Mouse (Mus musculus): Measurements from ENCODE around the gene Nhsl2. TPM values are rescaled to one million over a fixed set of nuclear protein-coding genes. Genes with fewer than 3 reads are reported as not detected.

Nhsl2 gene
- polyA plus RNA-seq, 1 experiment from 2014 or later: 11.3 TPM

DNA sequence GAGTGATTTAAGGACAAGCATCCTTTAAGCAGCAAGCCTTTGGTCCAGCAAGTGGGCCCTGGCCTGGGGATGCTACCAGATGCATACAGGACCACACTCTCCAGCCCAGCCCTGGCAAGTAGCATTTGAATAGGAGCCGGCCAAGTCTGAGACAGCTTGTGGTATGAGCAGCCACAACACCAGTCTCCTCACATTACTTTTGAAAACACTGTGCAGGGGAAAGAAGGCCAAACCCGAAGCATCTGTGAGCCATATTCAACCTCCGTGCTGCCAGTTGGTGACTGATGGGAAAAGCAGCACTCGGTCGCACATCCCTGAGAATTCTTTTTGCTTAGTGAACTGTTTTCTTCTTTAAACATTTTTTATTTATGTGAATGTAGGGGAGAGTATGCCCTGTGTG lies 81.8 kb downstream of the Nhsl2 start:
- no peaks in the 10 kb centered on the region for H3K9me3 ChIP-seq
- H3K36me3 ChIP-seq (replicated peaks): no peaks in the 10 kb centered on the region
- H3K4me3 ChIP-seq: no peak overlapping the region
- WGBS: 88% methylated on average over 5 of the region's 5 CpGs
- H3K4me1 ChIP-seq: no peaks in the 10 kb centered on the region
- H3K27ac ChIP-seq: no peak overlapping the region
- no peak for DNase-seq (ENCODE audit: extremely low spot score, low spot score)
- peaks cover 98% of the 10 kb centered on the region for H3K27me3 ChIP-seq (ENCODE audit: poor library complexity, severe bottlenecking)

DNA sequence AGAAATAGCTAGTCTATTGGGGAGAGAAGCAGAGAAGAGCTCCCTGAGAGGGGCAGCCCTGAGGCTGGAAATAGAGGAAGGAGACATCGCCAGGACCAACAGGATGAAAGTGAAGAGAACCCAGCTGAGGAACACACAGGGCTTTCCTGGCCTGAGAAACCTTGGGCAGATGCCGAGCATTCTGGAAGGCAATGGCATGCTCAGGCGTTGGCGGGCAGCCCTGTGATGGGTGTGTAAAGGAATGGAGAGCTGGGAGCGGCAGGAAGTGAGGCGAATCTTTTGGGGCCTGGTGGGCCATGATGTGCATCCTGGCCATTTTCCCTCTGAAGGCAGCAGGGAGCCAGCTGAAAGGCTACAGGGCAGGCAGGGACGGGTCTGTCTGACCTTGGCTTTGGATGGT lies 83.1 kb downstream of the Nhsl2 start:
- no peak overlapping the region for H3K27ac ChIP-seq
- H3K36me3 ChIP-seq (replicated peaks): no peaks in the 10 kb centered on the region
- no peaks in the 10 kb centered on the region for H3K4me1 ChIP-seq
- peaks cover 98% of the 10 kb centered on the region for H3K27me3 ChIP-seq (ENCODE audit: poor library complexity, severe bottlenecking)
- 90% methylated on average over 7 of the region's 7 CpGs for WGBS
- no peak overlapping the region for H3K4me3 ChIP-seq
- no peaks in the 10 kb centered on the region for H3K9me3 ChIP-seq
- DNase-seq (ENCODE audit: extremely low spot score, low spot score): no peak

DNA sequence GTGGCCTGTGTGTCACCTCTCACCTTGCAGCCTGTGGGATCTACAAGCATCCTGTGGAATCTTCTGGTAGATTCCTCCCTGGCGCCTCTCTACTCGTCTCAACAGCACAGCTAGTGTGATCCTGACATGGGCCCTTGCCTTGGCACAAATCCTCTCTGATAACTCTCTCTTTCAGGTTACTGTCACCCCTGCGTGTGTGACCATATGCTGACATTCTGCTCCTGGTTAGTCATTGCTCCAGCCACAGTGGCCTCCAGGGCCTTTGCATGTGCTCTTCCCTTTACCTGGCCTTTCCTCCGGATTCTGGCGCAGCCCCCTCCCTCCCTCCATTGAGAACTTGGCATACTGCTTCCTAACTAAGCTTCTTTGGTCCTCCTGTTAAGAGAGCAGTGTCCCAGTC lies 84.2 kb downstream of the Nhsl2 start:
- no peak for DNase-seq (ENCODE audit: extremely low spot score, low spot score)
- Histone ChIP-seq H3K9me3 (no peaks in the 10 kb centered on the region), H3K27me3 (ENCODE audit: poor library complexity, severe bottlenecking) (peaks cover 98% of the 10 kb centered on the region), H3K4me3 (no peak overlapping the region), H3K27ac (no peak overlapping the region), H3K36me3 (replicated peaks) (no peaks in the 10 kb centered on the region), H3K4me1 (no peaks in the 10 kb centered on the region)
- 88% methylated on average over 5 of the region's 5 CpGs for WGBS

DNA sequence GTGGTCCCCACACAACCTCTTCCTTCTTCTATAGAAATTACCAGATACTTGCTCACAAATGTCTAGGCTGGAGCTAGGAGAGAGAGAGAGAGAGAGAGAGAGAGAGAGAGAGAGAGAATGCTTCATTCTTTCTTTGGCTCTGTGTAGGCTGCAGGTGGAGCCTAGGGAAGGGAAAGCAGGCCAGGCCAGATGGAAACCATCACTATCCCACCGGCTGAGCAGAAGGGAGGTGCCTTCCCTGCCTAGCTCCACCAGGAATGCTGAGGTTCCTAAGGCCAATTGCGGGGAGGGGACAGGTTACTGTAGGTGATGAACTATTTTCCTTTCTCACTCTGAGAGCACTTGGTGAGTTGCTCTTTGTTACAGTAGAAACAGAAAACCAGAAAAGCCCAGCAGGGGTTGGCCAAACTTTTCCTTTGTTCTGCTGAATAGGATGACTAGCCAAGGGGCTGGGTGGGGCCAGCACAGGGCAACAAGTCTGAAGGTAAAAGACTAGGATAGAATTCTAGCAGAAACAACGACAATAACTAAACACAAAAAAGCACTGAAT lies 86.2 kb downstream of the Nhsl2 start:
- Histone ChIP-seq H3K27ac (no peak overlapping the region), H3K4me1 (no peaks in the 10 kb centered on the region), H3K36me3 (replicated peaks) (no peaks in the 10 kb centered on the region), H3K4me3 (no peak overlapping the region), H3K9me3 (no peaks in the 10 kb centered on the region), H3K27me3 (ENCODE audit: poor library complexity, severe bottlenecking) (peaks cover 96% of the 10 kb centered on the region)
- DNase-seq (ENCODE audit: extremely low spot score, low spot score): no peak
- 45% methylated on average over 3 of the region's 3 CpGs for WGBS

DNA sequence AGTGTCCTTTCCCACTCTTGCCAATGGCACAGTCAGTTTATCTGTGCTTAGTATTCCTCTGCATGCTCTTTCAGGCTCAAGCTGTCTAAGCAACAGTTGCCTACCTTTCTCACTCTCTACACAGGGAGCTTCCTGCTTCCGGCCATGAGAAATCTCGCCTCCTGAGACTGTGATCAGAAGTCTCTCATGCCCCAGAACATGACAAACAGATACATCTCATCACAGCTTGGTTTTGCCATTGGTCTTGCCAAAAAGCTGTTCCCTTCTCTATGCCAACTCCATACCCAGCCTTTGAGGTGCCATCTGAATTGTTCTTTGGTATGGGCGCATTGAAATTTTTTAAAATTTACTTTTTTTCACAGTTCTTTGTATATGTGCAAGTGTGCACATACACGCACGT lies 90.3 kb downstream of the Nhsl2 start:
- Histone ChIP-seq H3K27me3 (ENCODE audit: poor library complexity, severe bottlenecking) (peaks cover 97% of the 10 kb centered on the region), H3K9me3 (no peaks in the 10 kb centered on the region), H3K27ac (no peak overlapping the region), H3K4me1 (no peaks in the 10 kb centered on the region; the same call in 1 of the 2 replicates), H3K4me3 (no peak overlapping the region), H3K36me3 (replicated peaks) (no peaks in the 10 kb centered on the region)
- 86% methylated on average over 5 of the region's 5 CpGs for WGBS
- DNase-seq (ENCODE audit: extremely low spot score, low spot score): no peak

DNA sequence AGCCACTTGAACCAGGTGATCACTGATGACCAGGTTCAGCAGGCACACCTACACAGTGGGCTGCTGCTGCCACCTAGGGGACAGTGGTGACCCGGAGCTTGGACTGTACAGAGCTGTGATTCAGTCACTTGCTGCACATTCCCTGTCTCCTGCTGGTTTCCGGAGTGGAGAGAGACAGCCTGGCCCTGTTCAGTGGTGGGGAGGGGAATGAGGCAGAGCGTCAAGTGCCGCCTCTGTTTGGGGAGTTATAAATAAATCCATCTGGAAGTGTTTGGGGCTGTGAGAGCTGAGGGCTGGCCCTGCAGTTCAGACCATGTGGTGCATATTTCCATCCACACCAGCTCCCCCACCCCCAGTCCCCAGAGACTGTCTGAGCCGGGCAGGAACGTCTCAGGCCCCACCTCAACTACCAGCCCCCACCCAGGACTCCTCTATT lies 93.3 kb downstream of the Nhsl2 start:
- peaks cover 97% of the 10 kb centered on the region for H3K27me3 ChIP-seq (ENCODE audit: poor library complexity, severe bottlenecking)
- H3K4me3 ChIP-seq: no peak overlapping the region
- WGBS: 17% methylated on average over 6 of the region's 6 CpGs
- 0 out of 2 replicates have a peak overlapping the region, but pooled peaks have one; percentile 11 for H3K27ac ChIP-seq
- no peaks in the 10 kb centered on the region for H3K9me3 ChIP-seq
- DNase-seq (ENCODE audit: extremely low spot score, low spot score): peak; percentile 55
- no peaks in the 10 kb centered on the region for H3K36me3 ChIP-seq (replicated peaks)
- no peaks in the 10 kb centered on the region; the same call in 1 of the 2 replicates for H3K4me1 ChIP-seq

DNA sequence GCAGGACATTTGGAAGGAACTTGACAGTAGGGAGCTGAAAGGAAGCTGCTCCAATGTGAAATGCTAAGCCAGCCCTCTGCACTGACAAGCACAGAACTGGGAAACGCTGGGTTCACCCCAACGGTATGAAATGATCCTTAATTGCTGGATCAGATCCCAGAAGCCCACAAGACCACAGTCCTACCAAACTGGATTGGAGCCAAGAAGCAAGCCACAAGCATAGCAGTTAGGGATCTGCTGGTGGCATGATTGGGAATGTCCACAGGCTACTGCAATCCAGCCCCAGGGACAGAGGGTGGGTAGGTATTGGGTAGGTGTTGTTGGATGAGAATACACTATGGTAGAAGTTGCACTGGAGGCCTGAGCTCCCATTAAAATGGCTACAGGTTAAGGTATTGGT lies 94.6 kb downstream of the Nhsl2 start:
- H3K4me1 ChIP-seq: no peaks in the 10 kb centered on the region; the same call in 1 of the 2 replicates
- no peaks in the 10 kb centered on the region for H3K9me3 ChIP-seq
- peaks cover 98% of the 10 kb centered on the region for H3K27me3 ChIP-seq (ENCODE audit: poor library complexity, severe bottlenecking)
- no peak overlapping the region for H3K4me3 ChIP-seq
- WGBS: 92% methylated on average over 2 of the region's 2 CpGs
- DNase-seq (ENCODE audit: extremely low spot score, low spot score): no peak
- H3K27ac ChIP-seq: no peak overlapping the region
- H3K36me3 ChIP-seq (replicated peaks): no peaks in the 10 kb centered on the region

DNA sequence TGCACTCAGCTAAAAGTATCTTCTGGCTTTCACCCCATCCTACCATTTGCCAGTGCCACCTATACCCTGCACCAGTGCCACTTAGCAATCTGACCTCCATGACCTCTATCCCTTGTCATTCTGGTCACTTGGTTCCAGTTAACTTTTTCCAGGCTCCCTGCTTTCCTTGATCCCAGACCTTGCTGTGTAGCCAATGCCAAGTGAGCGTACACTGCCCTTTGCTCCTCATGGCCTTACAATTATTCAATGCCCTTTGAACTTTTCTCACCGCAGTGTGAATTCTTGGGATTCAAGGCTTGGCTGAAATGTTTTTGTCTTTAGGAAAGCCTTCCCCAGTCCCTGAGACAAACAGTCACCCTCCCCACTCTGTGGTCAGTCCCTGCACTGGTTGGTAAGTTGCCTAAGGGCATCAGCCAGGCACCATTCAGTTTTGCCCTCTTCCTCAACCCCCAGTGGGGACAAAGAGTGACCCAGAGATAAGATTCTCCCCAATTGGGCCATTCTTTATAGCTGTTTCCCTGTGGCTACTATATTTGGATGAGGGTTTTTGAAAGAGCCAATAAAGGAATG lies 95.7 kb downstream of the Nhsl2 start:
- DNase-seq (ENCODE audit: extremely low spot score, low spot score): no peak
- no peaks in the 10 kb centered on the region; the same call in 1 of the 2 replicates for H3K4me1 ChIP-seq
- WGBS: 79% methylated on average over 2 of the region's 2 CpGs
- no peak overlapping the region for H3K27ac ChIP-seq
- H3K9me3 ChIP-seq: no peaks in the 10 kb centered on the region
- peaks cover 95% of the 10 kb centered on the region for H3K27me3 ChIP-seq (ENCODE audit: poor library complexity, severe bottlenecking)
- H3K4me3 ChIP-seq: no peak overlapping the region
- no peaks in the 10 kb centered on the region for H3K36me3 ChIP-seq (replicated peaks)

DNA sequence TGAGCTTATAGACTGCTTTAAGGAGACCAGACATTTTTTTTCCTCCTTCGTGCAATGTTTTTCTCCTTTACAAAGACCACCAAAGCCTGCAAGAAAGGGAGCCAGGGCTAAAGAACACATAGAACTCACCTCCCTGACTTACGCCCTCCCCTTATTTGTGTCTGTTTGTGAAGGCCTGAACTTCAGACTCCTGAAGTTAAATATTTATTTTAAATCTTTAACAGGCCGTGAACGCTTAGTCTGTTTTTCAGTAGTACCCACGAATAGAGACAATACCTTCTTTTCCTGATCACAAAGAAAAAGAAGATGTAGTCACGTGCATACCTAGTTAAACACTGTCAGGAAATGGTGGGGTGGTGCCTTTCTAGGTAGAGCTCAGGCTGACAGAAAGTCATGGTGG lies 103.3 kb downstream of the Nhsl2 start:
- no peaks in the 10 kb centered on the region for H3K36me3 ChIP-seq (replicated peaks)
- no peaks in the 10 kb centered on the region for H3K9me3 ChIP-seq
- WGBS: 86% methylated on average over 6 of the region's 6 CpGs
- H3K27ac ChIP-seq: no peak overlapping the region
- peaks cover 93% of the 10 kb centered on the region for H3K27me3 ChIP-seq (ENCODE audit: poor library complexity, severe bottlenecking)
- no peak overlapping the region for H3K4me3 ChIP-seq
- H3K4me1 ChIP-seq: peaks cover 21% of the 10 kb centered on the region
- no peak for DNase-seq (ENCODE audit: extremely low spot score, low spot score)

DNA sequence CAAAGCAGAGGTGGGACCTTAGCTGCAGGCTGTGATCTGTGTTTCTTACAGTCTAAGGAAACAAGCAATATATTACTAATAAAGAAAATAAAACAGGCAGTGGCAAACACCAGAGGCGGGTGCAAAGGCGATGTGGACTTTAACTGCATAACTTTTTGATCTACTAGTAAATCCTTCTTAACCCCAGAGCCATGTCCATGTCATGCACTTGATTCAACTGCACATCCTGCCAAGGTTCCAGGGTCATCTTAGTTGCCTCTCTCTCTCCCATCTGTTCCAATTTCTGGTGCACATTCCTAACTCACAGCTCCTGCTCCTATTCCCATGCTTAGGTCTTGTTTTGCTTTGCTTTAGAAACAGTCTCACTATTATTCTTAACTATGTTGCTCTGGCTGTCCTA lies 104.1 kb downstream of the Nhsl2 start:
- Histone ChIP-seq H3K4me3 (no peak overlapping the region), H3K27ac (no peak overlapping the region), H3K36me3 (replicated peaks) (no peaks in the 10 kb centered on the region), H3K4me1 (peaks cover 26% of the 10 kb centered on the region), H3K9me3 (no peaks in the 10 kb centered on the region), H3K27me3 (ENCODE audit: poor library complexity, severe bottlenecking) (peaks cover 93% of the 10 kb centered on the region)
- 88% methylated on average over 2 of the region's 2 CpGs for WGBS
- DNase-seq (ENCODE audit: extremely low spot score, low spot score): no peak

DNA sequence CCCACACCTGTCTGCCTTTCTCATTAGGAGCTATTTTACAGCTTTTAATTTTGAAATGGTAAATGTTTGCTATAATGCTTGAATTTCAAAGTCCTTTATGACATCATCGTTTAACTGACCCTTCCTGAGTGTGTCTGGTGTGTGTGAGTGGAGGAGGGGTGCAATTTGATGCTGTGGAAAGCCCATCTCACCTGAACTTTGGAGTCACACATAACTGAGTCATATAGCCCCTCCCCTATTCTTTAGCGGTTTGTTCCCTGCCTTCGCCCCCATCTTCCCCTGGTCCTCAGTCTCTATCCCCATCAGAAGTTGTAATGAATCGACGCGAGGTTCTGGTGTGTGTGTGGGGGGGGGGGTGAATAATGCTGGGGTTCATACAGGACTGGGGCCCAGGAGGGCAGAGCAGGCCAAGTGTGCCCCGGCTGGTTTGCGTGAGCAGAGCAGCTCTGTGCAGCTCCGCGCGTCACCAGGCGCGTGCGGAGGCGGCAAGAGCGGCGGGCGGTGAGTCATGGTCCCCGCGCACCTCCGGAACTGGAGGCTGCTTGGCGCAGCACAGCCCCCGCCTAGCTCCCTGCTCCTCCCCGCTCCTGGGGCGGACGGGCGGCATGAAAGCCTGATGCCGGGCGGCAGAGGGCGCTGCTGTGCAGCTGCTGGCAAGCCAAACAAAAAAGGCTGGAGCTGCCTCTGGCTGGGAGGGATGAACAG lies 104.8 kb downstream of the Nhsl2 start:
- H3K4me3 ChIP-seq: peak overlapping the region; percentile 51
- WGBS: 15% methylated on average over 30 of the region's 30 CpGs
- peaks cover 26% of the 10 kb centered on the region for H3K4me1 ChIP-seq
- H3K36me3 ChIP-seq (replicated peaks): no peaks in the 10 kb centered on the region
- H3K27me3 ChIP-seq (ENCODE audit: poor library complexity, severe bottlenecking): peaks cover 93% of the 10 kb centered on the region
- H3K9me3 ChIP-seq: no peaks in the 10 kb centered on the region
- peak; percentile 82 for DNase-seq (ENCODE audit: extremely low spot score, low spot score)
- H3K27ac ChIP-seq: peak overlapping the region; percentile 84

DNA sequence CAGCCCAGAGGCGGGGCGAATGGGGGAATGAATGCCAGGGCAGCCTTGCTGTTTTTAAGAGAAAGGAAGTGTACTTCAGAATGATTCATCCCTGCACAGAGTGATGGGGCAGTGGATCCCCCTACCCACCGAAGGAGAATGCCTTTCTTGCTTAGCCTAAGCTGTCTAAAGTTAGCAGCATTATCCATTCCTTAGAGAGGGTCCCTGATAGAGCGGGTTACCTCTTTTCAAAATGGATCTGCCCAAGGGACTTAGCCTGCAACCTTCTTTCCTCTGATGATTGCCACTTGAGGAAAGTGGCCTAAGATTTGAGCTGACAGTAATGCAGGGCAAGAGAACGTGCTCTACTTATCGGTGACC lies 105.3 kb downstream of the Nhsl2 start:
- Histone ChIP-seq H3K9me3 (no peaks in the 10 kb centered on the region), H3K27me3 (ENCODE audit: poor library complexity, severe bottlenecking) (peaks cover 93% of the 10 kb centered on the region), H3K36me3 (replicated peaks) (no peaks in the 10 kb centered on the region), H3K4me1 (peaks cover 26% of the 10 kb centered on the region), H3K27ac (peak overlapping the region; percentile 84), H3K4me3 (peak overlapping the region; percentile 51; the same call in 1 of the 2 replicates)
- DNase-seq (ENCODE audit: extremely low spot score, low spot score): no peak
- 49% methylated on average over 6 of the region's 6 CpGs for WGBS

DNA sequence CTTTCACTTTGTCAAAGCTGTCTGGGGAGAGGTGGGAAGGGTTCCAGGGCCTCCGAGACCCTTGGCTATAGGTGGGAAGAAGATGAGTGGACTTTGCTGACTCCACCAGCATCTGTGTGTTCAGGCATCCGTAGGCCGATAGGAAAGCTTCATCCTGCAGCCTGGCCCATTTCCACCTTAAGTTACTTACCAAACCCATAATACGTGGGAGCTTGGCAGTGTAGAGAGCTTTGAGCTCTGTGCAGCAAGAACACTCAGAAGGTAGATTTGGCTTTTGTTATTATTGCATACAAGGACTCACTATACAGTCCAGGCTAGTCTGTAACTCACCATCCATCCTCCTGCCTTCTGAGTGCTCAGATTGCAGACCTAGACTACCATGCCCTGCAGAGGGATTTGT lies 112.7 kb downstream of the Nhsl2 start:
- no peak overlapping the region for H3K4me3 ChIP-seq
- 84% methylated on average over 4 of the region's 4 CpGs for WGBS
- DNase-seq (ENCODE audit: extremely low spot score, low spot score): no peak
- no peaks in the 10 kb centered on the region for H3K9me3 ChIP-seq
- no peaks in the 10 kb centered on the region for H3K36me3 ChIP-seq (replicated peaks)
- no peak overlapping the region for H3K27ac ChIP-seq
- peaks cover 99% of the 10 kb centered on the region for H3K27me3 ChIP-seq (ENCODE audit: poor library complexity, severe bottlenecking)
- peaks cover 8% of the 10 kb centered on the region; the same call in 1 of the 2 replicates for H3K4me1 ChIP-seq
